Mouse (Mus musculus): ENCODE data around the gene Csf2. TPM values are rescaled to one million over a fixed set of nuclear protein-coding genes. Genes with fewer than 3 reads are reported as not detected.

Csf2 gene
- total and polyA plus RNA-seq, 3 experiments = 0.79 to 2.4 (median 1.9) TPM

DNA sequence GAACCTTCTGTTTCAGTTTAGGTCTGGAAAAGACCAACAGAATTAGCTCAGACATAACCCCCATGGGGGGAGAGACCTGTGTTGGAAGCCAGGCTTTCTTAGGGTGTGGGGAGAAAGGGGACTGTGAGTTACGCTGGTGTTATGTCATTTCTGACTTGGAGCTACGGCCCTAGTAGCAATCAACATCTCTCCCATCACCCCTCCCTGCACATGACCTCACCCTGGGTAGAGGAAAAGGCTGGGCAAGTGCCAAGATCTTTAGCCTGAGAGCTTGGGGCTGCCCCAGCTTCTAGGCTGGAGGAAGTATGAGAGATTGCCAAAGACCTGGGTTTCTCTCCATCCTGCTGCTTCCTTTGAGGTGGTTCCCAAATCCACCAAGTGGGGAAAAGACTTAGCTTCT is 12.5 kb downstream of the Csf2 start:
- dilution Hi-C loops (cut with MboI; ENCODE audit: extremely low pct_ligation_motif_present, extremely low pct_unique_long_range_greater_than_20kb, low sequenced_read_pairs) = no loop called here
- Histone ChIP-seq H3K9ac (ENCODE audit: insufficient read depth, low read depth) (no peak overlapping the region), H3K4me2 (ENCODE audit: insufficient read depth, low read depth, poor library complexity, severe bottlenecking) (peak overlapping the region; percentile 26; the same call in 1 of the 2 replicates), H3K9me3 (replicated peaks; ENCODE audit: low read length) (no peaks in the 10 kb centered on the region), H3K79me2 (replicated peaks; ENCODE audit: control insufficient read depth, extremely low read depth, insufficient read depth, poor library complexity, severe bottlenecking) (no peaks in the 10 kb centered on the region), H3K27me3 (replicated peaks) (no peaks in the 10 kb centered on the region), H3K4me3 (replicated peaks in 1 of 3; ENCODE audit: low read depth in 2 of 3, low read length in 2 of 3, poor library complexity in 1 of 3) (no peak overlapping the region), H3K27ac (ENCODE audit: insufficient read depth, low read depth) (peak overlapping the region; percentile 24), H3K4me1 (ENCODE audit: control insufficient read depth in 1 of 2, insufficient read depth in 2 of 2) (peaks cover 29 to 38% of the 10 kb centered on the region in 2 experiments), H3K36me3 (replicated peaks in 1 of 2; ENCODE audit: control insufficient read depth in 1 of 2, insufficient read depth in 1 of 2, low read length in 1 of 2) (no peaks in the 10 kb centered on the region)
- in situ Hi-C loops (cut with MboI; ENCODE audit: low pct_ligation_motif_present, low pct_unique_long_range_greater_than_20kb, low sequenced_read_pairs) = no loop called here
- peak; percentile 47; the same call in 1 of the 2 replicates for TF ChIP-seq CHD2 (IDR thresholded peaks at IDR 0.05; ENCODE audit: low read length)
- peak; percentile 51 for TF ChIP-seq EP300 (IDR thresholded peaks at IDR 0.05; ENCODE audit: low read length)
- peak; percentile 92 for TF ChIP-seq MAZ (IDR thresholded peaks at IDR 0.05; ENCODE audit: low read depth, low read length)
- peak; percentile 14; the same call in 1 of the 2 replicates for TF ChIP-seq MAX (IDR thresholded peaks at IDR 0.05; ENCODE audit: low read length)
- TF ChIP-seq SMC3 (IDR thresholded peaks at IDR 0.05; ENCODE audit: low read depth, low read length) = no peak
- TF ChIP-seq TCF12 (IDR thresholded peaks at IDR 0.05; ENCODE audit: low read depth, low read length) = peak; percentile 54; the same call in 1 of the 2 replicates
- TF ChIP-seq RCOR1 (conservative IDR thresholded peaks at IDR 0.05; ENCODE audit: low read depth, low read length) = 0 out of 2 replicates have a peak, but pooled peaks have one; percentile 1
- TF ChIP-seq JUND (conservative IDR thresholded peaks at IDR 0.05; ENCODE audit: low read depth, low read length) = 0 out of 2 replicates have a peak, but pooled peaks have one; percentile 62
- peak; percentile 78 for TF ChIP-seq JUN (IDR thresholded peaks at IDR 0.05; ENCODE audit: insufficient read depth, low read depth, low read length)
- peak; percentile 93 for TF ChIP-seq BHLHE40 (IDR thresholded peaks at IDR 0.05; ENCODE audit: low read depth, low read length)
- peak; percentile 4 for TF ChIP-seq RAD21 (IDR thresholded peaks at IDR 0.05; ENCODE audit: low read depth, low read length)
- TF ChIP-seq IRF4 (IDR thresholded peaks at IDR 0.05; ENCODE audit: low read depth, low read length) = peak; percentile 73; the same call in 1 of the 2 replicates
- no peak for TF ChIP-seq ZKSCAN1 (IDR thresholded peaks at IDR 0.05; ENCODE audit: borderline replicate concordance, low read depth, low read length)
- TF ChIP-seq ETS1 (conservative IDR thresholded peaks at IDR 0.05; ENCODE audit: low read depth, low read length) = peak; percentile 84
- TF ChIP-seq USF1 (IDR thresholded peaks at IDR 0.05; ENCODE audit: low read depth, low read length) = peak; percentile 55
- TF ChIP-seq MEF2A (IDR thresholded peaks at IDR 0.05; ENCODE audit: borderline replicate concordance, low read depth, low read length) = peak; percentile 67; the same call in 1 of the 2 replicates
- TF ChIP-seq HCFC1 (IDR thresholded peaks at IDR 0.05; ENCODE audit: low read depth, low read length) = no peak
- TF ChIP-seq POLR2A (IDR thresholded peaks at IDR 0.05; ENCODE audit: low read depth, low read length) = no peak
- no peak for TF ChIP-seq ZC3H11A (IDR thresholded peaks at IDR 0.05; ENCODE audit: low read depth, low read length)
- TF ChIP-seq CHD1 (IDR thresholded peaks at IDR 0.05; ENCODE audit: low read depth, low read length) = no peak
- DNase-seq (ENCODE audit: extremely low read depth) = peak; percentile 84

DNA sequence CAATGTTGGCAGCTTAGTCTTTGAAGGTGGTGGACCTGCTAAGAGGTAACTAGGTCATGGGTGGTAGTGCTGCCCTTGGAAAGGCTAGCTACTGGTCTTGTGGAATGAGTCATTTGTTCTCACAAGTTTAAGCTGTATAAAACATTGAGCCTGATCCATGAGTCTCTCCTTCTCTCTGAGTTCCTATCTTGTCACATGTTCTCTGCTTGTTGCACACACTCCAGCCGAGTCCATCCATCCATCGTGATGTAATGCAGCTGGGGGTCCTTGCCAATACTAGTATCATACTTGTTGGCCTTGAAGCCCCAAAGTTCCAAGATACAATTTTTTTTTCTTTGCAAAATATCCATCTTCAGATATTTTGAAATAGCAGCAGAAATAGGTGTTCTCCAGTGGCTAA is 22.0 kb downstream of the Csf2 start:
- Histone ChIP-seq H3K9ac (ENCODE audit: insufficient read depth, low read depth) (no peak overlapping the region), H3K36me3 (replicated peaks in 1 of 2; ENCODE audit: control insufficient read depth in 1 of 2, insufficient read depth in 1 of 2, low read length in 1 of 2) (no peaks in the 10 kb centered on the region), H3K27me3 (replicated peaks) (peaks cover 2% of the 10 kb centered on the region), H3K4me1 (ENCODE audit: control insufficient read depth in 1 of 2, insufficient read depth in 2 of 2) (peaks cover 44 to 59% of the 10 kb centered on the region in 2 experiments), H3K4me3 (replicated peaks in 1 of 3; ENCODE audit: low read depth in 2 of 3, low read length in 2 of 3, poor library complexity in 1 of 3) (no peak overlapping the region), H3K27ac (ENCODE audit: insufficient read depth, low read depth) (no peak overlapping the region), H3K79me2 (replicated peaks; ENCODE audit: control insufficient read depth, extremely low read depth, insufficient read depth, poor library complexity, severe bottlenecking) (no peaks in the 10 kb centered on the region), H3K4me2 (ENCODE audit: insufficient read depth, low read depth, poor library complexity, severe bottlenecking) (0 out of 2 replicates have a peak overlapping the region, but pooled peaks have one; percentile 22), H3K9me3 (replicated peaks; ENCODE audit: low read length) (no peaks in the 10 kb centered on the region)
- in situ Hi-C loops (cut with MboI; ENCODE audit: low pct_ligation_motif_present, low pct_unique_long_range_greater_than_20kb, low sequenced_read_pairs) = no loop called here
- dilution Hi-C loops (cut with MboI; ENCODE audit: extremely low pct_ligation_motif_present, extremely low pct_unique_long_range_greater_than_20kb, low sequenced_read_pairs) = no loop called here
- TF ChIP-seq GABPA (IDR thresholded peaks at IDR 0.05; ENCODE audit: insufficient replicate concordance, low read depth, low read length) (no peak), ETS1 (conservative IDR thresholded peaks at IDR 0.05; ENCODE audit: low read depth, low read length) (no peak), EP300 (IDR thresholded peaks at IDR 0.05; ENCODE audit: low read length) (peak; percentile 41), ZNF384 (IDR thresholded peaks at IDR 0.05; ENCODE audit: low read depth, low read length) (0 out of 2 replicates have a peak, but pooled peaks have one; percentile 44), MAX (IDR thresholded peaks at IDR 0.05; ENCODE audit: low read length) (0 out of 2 replicates have a peak, but pooled peaks have one; percentile 3)
- no peak for DNase-seq (ENCODE audit: extremely low read depth)
